Mouse (Mus musculus): ENCODE data around the gene Skap1. TPM values are rescaled to one million over a fixed set of nuclear protein-coding genes. Genes with fewer than 3 reads are reported as not detected.

Gene Skap1
- polyA plus RNA-seq (2014; fragmentation: Nextera tagmentation; extraction: Ambion mirVana): 0.23 TPM in 1 of 2 replicates, not detected in the other

GRCm38 (mm10) chr11:96463986-96464715 lies at the start of gene Skap1:
Gene Skap1 (plus strand): TSS chr11:96464593.
- Histone ChIP-seq H3K9ac (ENCODE audit: low read length) (peak within 1 kb of the TSS; percentile 10; the same call in 1 of the 2 replicates), H3K9me3 (ENCODE audit: control insufficient read depth, low read length) (no peaks in the 10 kb centered on the region), H3K4me1 (ENCODE audit: control insufficient read depth in 2 of 2, insufficient read depth in 2 of 2, low read length in 2 of 2) (peaks cover 4 to 12% of the 10 kb centered on the region in 2 experiments; a peak in 3 of 4 replicates), H3K36me3 (ENCODE audit: control insufficient read depth, insufficient read depth, low read length) (no peaks in the 10 kb centered on the region), H3K4me2 (ENCODE audit: low read length) (peak within 1 kb of the TSS; percentile 75), H3K27ac (replicated peaks in 1 of 2; ENCODE audit: control insufficient read depth in 1 of 2, insufficient read depth in 1 of 2, low read depth in 2 of 2, low read length in 2 of 2) (no peak within 1 kb of the TSS), H3K27me3 (ENCODE audit: control insufficient read depth, insufficient read depth, low read length) (peaks cover 55% of the 10 kb centered on the region), H3K4me3 (ENCODE audit: control insufficient read depth in 1 of 2, insufficient read depth in 1 of 2, low read depth in 1 of 2, low read length in 2 of 2) (peak within 1 kb of the TSS; percentile 37 to 41)
- 7% methylated on average over 36 of the region's 42 CpGs for WGBS
- no peak for ATAC-seq (ENCODE audit: insufficient number of reproducible peaks, insufficient read depth, low FRiP score, low read depth)

- H3K9ac ChIP-seq (ENCODE audit: low read length): no peak overlapping the region
- H3K4me2 ChIP-seq (ENCODE audit: low read length): no peak overlapping the region
- H3K27ac ChIP-seq (replicated peaks in 1 of 2; ENCODE audit: control insufficient read depth in 1 of 2, insufficient read depth in 1 of 2, low read depth in 2 of 2, low read length in 2 of 2): no peak overlapping the region
- H3K4me1 ChIP-seq (ENCODE audit: control insufficient read depth in 2 of 2, insufficient read depth in 2 of 2, low read length in 2 of 2): peaks cover 5 to 7% of the 10 kb centered on the region in 2 experiments; a peak in 1 of 4 replicates
- H3K27me3 ChIP-seq (ENCODE audit: control insufficient read depth, insufficient read depth, low read length): peaks cover 27% of the 10 kb centered on the region
- H3K9me3 ChIP-seq (ENCODE audit: control insufficient read depth, low read length): no peaks in the 10 kb centered on the region
- no peak overlapping the region for H3K4me3 ChIP-seq (ENCODE audit: control insufficient read depth in 1 of 2, insufficient read depth in 1 of 2, low read depth in 1 of 2, low read length in 2 of 2)
- ATAC-seq (ENCODE audit: insufficient number of reproducible peaks, insufficient read depth, low FRiP score, low read depth): no peak
- 13% methylated on average over 5 of the region's 5 CpGs for whole genome bisulfite sequencing
- no peaks in the 10 kb centered on the region for H3K36me3 ChIP-seq (ENCODE audit: control insufficient read depth, insufficient read depth, low read length)
Measured at GRCm38 (mm10) chr11:96421074-96421473, 43.3 kb upstream of the Skap1 start.

GRCm38 (mm10) chr11:96421517-96422265 lies 42.7 kb upstream of the Skap1 start:
- no peak overlapping the region for H3K4me3 ChIP-seq (ENCODE audit: control insufficient read depth in 1 of 2, insufficient read depth in 1 of 2, low read depth in 1 of 2, low read length in 2 of 2)
- no peak overlapping the region for H3K9ac ChIP-seq (ENCODE audit: low read length)
- H3K36me3 ChIP-seq (ENCODE audit: control insufficient read depth, insufficient read depth, low read length): no peaks in the 10 kb centered on the region
- H3K4me1 ChIP-seq (ENCODE audit: control insufficient read depth in 2 of 2, insufficient read depth in 2 of 2, low read length in 2 of 2): peaks cover 5 to 7% of the 10 kb centered on the region in 2 experiments; a peak in 1 of 4 replicates
- ATAC-seq (ENCODE audit: insufficient number of reproducible peaks, insufficient read depth, low FRiP score, low read depth): no peak
- 24% methylated on average over 11 of the region's 11 CpGs for WGBS
- H3K27ac ChIP-seq (replicated peaks in 1 of 2; ENCODE audit: control insufficient read depth in 1 of 2, insufficient read depth in 1 of 2, low read depth in 2 of 2, low read length in 2 of 2): no peak overlapping the region
- H3K27me3 ChIP-seq (ENCODE audit: control insufficient read depth, insufficient read depth, low read length): peaks cover 21% of the 10 kb centered on the region
- no peaks in the 10 kb centered on the region for H3K9me3 ChIP-seq (ENCODE audit: control insufficient read depth, low read length)
- H3K4me2 ChIP-seq (ENCODE audit: low read length): no peak overlapping the region

- WGBS: 81% methylated on average over 6 of the region's 6 CpGs
- peaks cover 18% of the 10 kb centered on the region for H3K27me3 ChIP-seq (ENCODE audit: control insufficient read depth, insufficient read depth, low read length)
Measured at GRCm38 (mm10) chr11:96425193-96425592, 39.2 kb upstream of the Skap1 start.

GRCm38 (mm10) chr11:96426191-96426590 lies 38.2 kb upstream of the Skap1 start:
- no peak for ATAC-seq (ENCODE audit: insufficient number of reproducible peaks, insufficient read depth, low FRiP score, low read depth)
- Histone ChIP-seq H3K9ac (ENCODE audit: low read length) (no peak overlapping the region), H3K4me3 (ENCODE audit: control insufficient read depth in 1 of 2, insufficient read depth in 1 of 2, low read depth in 1 of 2, low read length in 2 of 2) (no peak overlapping the region), H3K9me3 (ENCODE audit: control insufficient read depth, low read length) (no peaks in the 10 kb centered on the region), H3K4me2 (ENCODE audit: low read length) (no peak overlapping the region), H3K27ac (replicated peaks in 1 of 2; ENCODE audit: control insufficient read depth in 1 of 2, insufficient read depth in 1 of 2, low read depth in 2 of 2, low read length in 2 of 2) (no peak overlapping the region), H3K36me3 (ENCODE audit: control insufficient read depth, insufficient read depth, low read length) (no peaks in the 10 kb centered on the region), H3K27me3 (ENCODE audit: control insufficient read depth, insufficient read depth, low read length) (peaks cover 20% of the 10 kb centered on the region), H3K4me1 (ENCODE audit: control insufficient read depth in 2 of 2, insufficient read depth in 2 of 2, low read length in 2 of 2) (peaks cover 5% of the 10 kb centered on the region in 2 experiments; a peak in 1 of 4 replicates)
- WGBS: 56% methylated on average over 6 of the region's 6 CpGs

More at GRCm38 (mm10) chr11:96425193-96425592, 39.2 kb upstream of the Skap1 start:
- no peak overlapping the region for H3K27ac ChIP-seq (replicated peaks in 1 of 2; ENCODE audit: control insufficient read depth in 1 of 2, insufficient read depth in 1 of 2, low read depth in 2 of 2, low read length in 2 of 2)
- ATAC-seq (ENCODE audit: insufficient number of reproducible peaks, insufficient read depth, low FRiP score, low read depth): no peak
- H3K4me1 ChIP-seq (ENCODE audit: control insufficient read depth in 2 of 2, insufficient read depth in 2 of 2, low read length in 2 of 2): peaks cover 5 to 7% of the 10 kb centered on the region in 2 experiments; a peak in 1 of 4 replicates
- no peak overlapping the region for H3K4me3 ChIP-seq (ENCODE audit: control insufficient read depth in 1 of 2, insufficient read depth in 1 of 2, low read depth in 1 of 2, low read length in 2 of 2)
- no peaks in the 10 kb centered on the region for H3K9me3 ChIP-seq (ENCODE audit: control insufficient read depth, low read length)
- H3K4me2 ChIP-seq (ENCODE audit: low read length): no peak overlapping the region
- H3K9ac ChIP-seq (ENCODE audit: low read length): no peak overlapping the region
- H3K36me3 ChIP-seq (ENCODE audit: control insufficient read depth, insufficient read depth, low read length): no peaks in the 10 kb centered on the region

GRCm38 (mm10) chr11:96426805-96427204 lies 37.6 kb upstream of the Skap1 start:
- Histone ChIP-seq H3K27ac (replicated peaks in 1 of 2; ENCODE audit: control insufficient read depth in 1 of 2, insufficient read depth in 1 of 2, low read depth in 2 of 2, low read length in 2 of 2) (no peak overlapping the region), H3K9me3 (ENCODE audit: control insufficient read depth, low read length) (no peaks in the 10 kb centered on the region), H3K4me1 (ENCODE audit: control insufficient read depth in 2 of 2, insufficient read depth in 2 of 2, low read length in 2 of 2) (peaks cover 0 to 2% of the 10 kb centered on the region in 2 experiments; a peak in 1 of 4 replicates), H3K4me3 (ENCODE audit: control insufficient read depth in 1 of 2, insufficient read depth in 1 of 2, low read depth in 1 of 2, low read length in 2 of 2) (no peak overlapping the region), H3K27me3 (ENCODE audit: control insufficient read depth, insufficient read depth, low read length) (peaks cover 16% of the 10 kb centered on the region), H3K4me2 (ENCODE audit: low read length) (no peak overlapping the region), H3K36me3 (ENCODE audit: control insufficient read depth, insufficient read depth, low read length) (no peaks in the 10 kb centered on the region), H3K9ac (ENCODE audit: low read length) (no peak overlapping the region)
- WGBS: 57% methylated on average over 2 of the region's 2 CpGs
- no peak for ATAC-seq (ENCODE audit: insufficient number of reproducible peaks, insufficient read depth, low FRiP score, low read depth)

GRCm38 (mm10) chr11:96429062-96429461 lies 35.3 kb upstream of the Skap1 start:
- Histone ChIP-seq H3K4me3 (ENCODE audit: control insufficient read depth in 1 of 2, insufficient read depth in 1 of 2, low read depth in 1 of 2, low read length in 2 of 2) (no peak overlapping the region), H3K36me3 (ENCODE audit: control insufficient read depth, insufficient read depth, low read length) (no peaks in the 10 kb centered on the region), H3K27ac (replicated peaks in 1 of 2; ENCODE audit: control insufficient read depth in 1 of 2, insufficient read depth in 1 of 2, low read depth in 2 of 2, low read length in 2 of 2) (no peak overlapping the region), H3K4me2 (ENCODE audit: low read length) (no peak overlapping the region), H3K9me3 (ENCODE audit: control insufficient read depth, low read length) (no peaks in the 10 kb centered on the region), H3K27me3 (ENCODE audit: control insufficient read depth, insufficient read depth, low read length) (peaks cover 14% of the 10 kb centered on the region), H3K9ac (ENCODE audit: low read length) (no peak overlapping the region), H3K4me1 (ENCODE audit: control insufficient read depth in 2 of 2, insufficient read depth in 2 of 2, low read length in 2 of 2) (no peaks in the 10 kb centered on the region)
- ATAC-seq (ENCODE audit: insufficient number of reproducible peaks, insufficient read depth, low FRiP score, low read depth): no peak
- 86% methylated on average over 2 of the region's 2 CpGs for WGBS
